Mouse (Mus musculus) hindbrain, embryonic 11.5 days (tissue): ENCODE measurements around the gene Gclc. TPM values are rescaled to one million over a fixed set of nuclear protein-coding genes. Genes with fewer than 3 reads are reported as not detected.
A peak's percentile ranks its signal among the peaks of the same experiment; 100 is the strongest.

Source experiments
- ATAC-seq: fragments of 200-750 bp; cut with Nextera tagmentation; 2 replicates; pipeline ENCODE4 v1.8.0; 2017; ENCODE audit warnings: mild to moderate bottlenecking, moderate TSS enrichment, moderate library complexity; ENCODE audit not compliant: low FRiP score
- DNase-seq: peaks from one replicate; pipeline ENCODE4 v3.0.0-alpha.2; 2015; ENCODE audit warnings: low spot score
- H3K27ac ChIP-seq: fragments of 300-500 bp; sonication (generic); 2 replicates; pipeline ENCODE4 v1.5.1; 2014; ENCODE audit warnings: mild to moderate bottlenecking, low read depth, low read length
- H3K27me3 ChIP-seq: fragments of 300-500 bp; sonication (generic); 2 replicates; pipeline ENCODE4 v1.6.1; 2014; ENCODE audit warnings: mild to moderate bottlenecking, low read length, moderate library complexity, mixed read lengths; ENCODE audit not compliant: control insufficient read depth, insufficient read depth
- H3K36me3 ChIP-seq: fragments of 300-500 bp; sonication (generic); 2 replicates; pipeline ENCODE4 v1.6.1; 2014; ENCODE audit warnings: mild to moderate bottlenecking, low read length, moderate library complexity, mixed read lengths; ENCODE audit not compliant: control insufficient read depth, insufficient read depth
- H3K4me1 ChIP-seq: fragments of 300-500 bp; sonication (generic); replicated peaks from 2 replicates; pipeline ENCODE4 v1.6.1; 2014; ENCODE audit warnings: low read length, mixed read lengths; ENCODE audit not compliant: control insufficient read depth, insufficient read depth
- H3K4me2 ChIP-seq: fragments of 300-500 bp; sonication (generic); replicated peaks from 2 replicates; pipeline ENCODE4 v1.6.1; 2014; ENCODE audit warnings: mild to moderate bottlenecking, low read depth, low read length
- H3K4me3 ChIP-seq: fragments of 300-500 bp; sonication (generic); 2 replicates; pipeline ENCODE4 v1.5.1; 2014; ENCODE audit warnings: low read depth, low read length
- H3K9ac ChIP-seq: fragments of 300-500 bp; sonication (generic); 2 replicates; pipeline ENCODE4 v1.6.1; 2014; ENCODE audit warnings: low read depth, low read length
- H3K9me3 ChIP-seq: fragments of 300-500 bp; sonication (generic); 2 replicates; pipeline ENCODE4 v1.6.1; 2016; ENCODE audit warnings: low read length; ENCODE audit not compliant: control insufficient read depth
- WGBS: fragments of 180-500 bp; shearing (Covaris S2); extraction: QIAGEN DNeasy Blood & Tissue Kit; methylation state at CpG from one replicate; pipeline ENCODE4 v1.1.7; 2014; 5-methylcytosine and 5-hydroxymethylcytosine counted together
- polyA plus RNA-seq: library from polyadenylated mRNA; unstranded; fragments of >200 nt; fragmentation: Nextera tagmentation; extraction: Ambion mirVana; gene quantifications from 2 replicates; pipeline ENCODE4 v1.2.1, GENCODE M21; 2014

Gclc gene
- polyA plus RNA-seq, 1 experiment from 2014 or later: 19.5 TPM

- H3K36me3 ChIP-seq: no peaks in the 10 kb centered on the region
- 83% methylated on average over 13 of the region's 13 CpGs for WGBS
- H3K9me3 ChIP-seq: no peaks in the 10 kb centered on the region
- no peak overlapping the region for H3K27ac ChIP-seq
- no peaks in the 10 kb centered on the region for H3K4me1 ChIP-seq
- no peak overlapping the region for H3K4me3 ChIP-seq
- no peak for DNase-seq
- H3K9ac ChIP-seq: no peak overlapping the region
- ATAC-seq: no peak
- H3K27me3 ChIP-seq: no peaks in the 10 kb centered on the region
- H3K4me2 ChIP-seq: no peak overlapping the region
Observed at GRCm38 (mm10) chr9:77783006-77783405, 28.7 kb downstream of the Gclc start.

GRCm38 (mm10) chr9:77785466-77785865, 31.1 kb downstream of the Gclc start:
- Histone ChIP-seq H3K9me3 (no peaks in the 10 kb centered on the region), H3K4me2 (no peak overlapping the region), H3K27ac (no peak overlapping the region), H3K36me3 (no peaks in the 10 kb centered on the region), H3K4me3 (no peak overlapping the region), H3K9ac (no peak overlapping the region), H3K27me3 (no peaks in the 10 kb centered on the region), H3K4me1 (no peaks in the 10 kb centered on the region)
- DNase-seq (no peak), ATAC-seq (no peak)
- 92% methylated on average over 8 of the region's 8 CpGs for WGBS

GRCm38 (mm10) chr9:77787936-77788335, 33.6 kb downstream of the Gclc start:
- Histone ChIP-seq H3K27ac (no peak overlapping the region), H3K36me3 (no peaks in the 10 kb centered on the region), H3K9me3 (no peaks in the 10 kb centered on the region), H3K9ac (no peak overlapping the region), H3K4me1 (no peaks in the 10 kb centered on the region), H3K27me3 (no peaks in the 10 kb centered on the region), H3K4me3 (no peak overlapping the region), H3K4me2 (no peak overlapping the region)
- 92% methylated on average over 7 of the region's 7 CpGs for WGBS
- ATAC-seq (no peak), DNase-seq (no peak)

GRCm38 (mm10) chr9:77789615-77790348, 35.4 kb downstream of the Gclc start:
- Histone ChIP-seq H3K9me3 (no peaks in the 10 kb centered on the region), H3K27me3 (no peaks in the 10 kb centered on the region), H3K9ac (no peak overlapping the region), H3K4me1 (no peaks in the 10 kb centered on the region), H3K4me2 (no peak overlapping the region), H3K36me3 (0 out of 2 replicates have a peak, but pooled peaks cover 3% of the 10 kb centered on the region), H3K27ac (no peak overlapping the region), H3K4me3 (no peak overlapping the region)
- no peak for ATAC-seq
- DNase-seq: no peak
- WGBS: 90% methylated on average over 12 of the region's 12 CpGs

GRCm38 (mm10) chr9:77793838-77794237, 39.5 kb downstream of the Gclc start:
- Histone ChIP-seq H3K9me3 (no peaks in the 10 kb centered on the region), H3K9ac (no peak overlapping the region), H3K4me2 (no peak overlapping the region), H3K4me1 (no peaks in the 10 kb centered on the region), H3K27ac (no peak overlapping the region), H3K27me3 (no peaks in the 10 kb centered on the region), H3K4me3 (no peak overlapping the region), H3K36me3 (0 out of 2 replicates have a peak, but pooled peaks cover 4% of the 10 kb centered on the region)
- 37% methylated on average over 3 of the region's 3 CpGs for WGBS
- ATAC-seq (no peak), DNase-seq (peak; percentile 26)

GRCm38 (mm10) chr9:77802461-77802860, 48.1 kb downstream of the Gclc start:
- 60% methylated on average over 7 of the region's 7 CpGs for WGBS
- peak; percentile 57 for DNase-seq

GRCm38 (mm10) chr9:77806426-77806825, 52.1 kb downstream of the Gclc start:
- Histone ChIP-seq H3K27me3 (no peaks in the 10 kb centered on the region), H3K4me3 (no peak overlapping the region), H3K9ac (peak overlapping the region; percentile 32; the same call in 1 of the 2 replicates), H3K27ac (no peak overlapping the region), H3K9me3 (no peaks in the 10 kb centered on the region), H3K36me3 (no peaks in the 10 kb centered on the region), H3K4me1 (no peaks in the 10 kb centered on the region), H3K4me2 (peak overlapping the region; percentile 23; the same call in 1 of the 2 replicates)
- peak; percentile 50 for ATAC-seq
- DNase-seq: no peak
- WGBS: 54% methylated on average over 3 of the region's 3 CpGs

More at GRCm38 (mm10) chr9:77802461-77802860, 48.1 kb downstream of the Gclc start:
- Histone ChIP-seq H3K4me3 (no peak overlapping the region), H3K27ac (no peak overlapping the region), H3K36me3 (no peaks in the 10 kb centered on the region), H3K4me1 (no peaks in the 10 kb centered on the region), H3K27me3 (no peaks in the 10 kb centered on the region), H3K4me2 (no peak overlapping the region), H3K9me3 (no peaks in the 10 kb centered on the region), H3K9ac (no peak overlapping the region)
- no peak for ATAC-seq

DNA sequence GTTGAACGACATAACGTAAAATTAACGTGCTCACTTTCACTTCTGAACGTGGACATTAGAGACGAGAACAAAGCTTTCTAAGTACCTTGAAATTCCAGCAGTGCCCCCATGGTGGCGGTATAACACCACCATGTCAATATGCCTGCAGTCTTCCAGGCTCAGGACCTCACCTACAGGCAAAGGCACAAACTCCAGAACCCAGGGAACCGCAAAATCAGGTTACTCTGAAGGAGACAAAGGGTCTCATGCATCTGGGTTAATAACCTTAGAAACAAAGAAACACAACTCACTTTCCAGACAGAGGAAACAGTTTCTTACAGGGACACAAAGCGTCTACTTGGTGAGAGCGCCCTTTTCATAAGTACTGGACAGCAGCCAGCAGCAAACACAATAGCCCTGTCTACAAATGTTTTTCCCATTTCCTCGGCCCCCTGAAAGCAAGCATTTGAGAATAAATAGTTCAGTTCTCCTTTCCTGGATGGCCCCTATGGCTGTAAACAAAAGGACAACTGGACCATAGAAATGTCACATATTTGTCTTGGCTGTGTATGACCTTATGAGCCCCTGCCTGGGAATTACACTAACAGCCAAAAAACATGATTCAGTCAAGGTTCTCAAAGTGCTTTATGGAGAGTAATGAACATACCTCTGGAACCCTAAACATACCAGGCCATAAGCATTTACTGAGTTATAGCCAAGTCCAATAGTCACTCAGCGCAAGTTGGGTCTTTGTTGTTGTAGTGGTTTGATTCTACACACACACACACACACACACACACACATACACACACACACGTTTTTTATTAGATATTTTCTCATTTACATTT, 52.7 kb downstream of the Gclc start:
- Histone ChIP-seq H3K36me3 (no peaks in the 10 kb centered on the region), H3K4me1 (no peaks in the 10 kb centered on the region), H3K27me3 (no peaks in the 10 kb centered on the region), H3K9me3 (no peaks in the 10 kb centered on the region), H3K4me3 (no peak overlapping the region), H3K4me2 (peak overlapping the region; percentile 23; the same call in 1 of the 2 replicates), H3K9ac (peak overlapping the region; percentile 32; the same call in 1 of the 2 replicates), H3K27ac (no peak overlapping the region)
- peak; percentile 94 for DNase-seq
- 27% methylated on average over 12 of the region's 12 CpGs for WGBS
- ATAC-seq: peak; percentile 86
